Mouse (Mus musculus) adrenal gland, adult 2 months (tissue): Measurements from ENCODE around the gene Sik1. TPM values are rescaled to one million over a fixed set of nuclear protein-coding genes. Genes with fewer than 3 reads are reported as not detected.

Experiments
- DNase-seq: peaks from one replicate; pipeline ENCODE4 v3.0.0; 2021
- polyA plus RNA-seq: library from polyadenylated mRNA; depleted of rRNA; stranded (reverse); fragments of >200 nt; gene quantifications from 2 replicates; pipeline ENCODE4 v1.2.3, GENCODE M21; 2012
- total RNA-seq, 2 experiments: library from RNA; stranded (reverse); gene quantifications; 2 replicates each; pipeline ENCODE4 v1.2.3; 2021

The Sik1 gene
- total and polyA plus RNA-seq, 3 experiments, result 48.1 to 77.1 (median 60.5) TPM

- DNase-seq, result peak; percentile 70
These were observed 621 bp downstream of the Sik1 start for GRCm38 (mm10) chr17:31854770-31855596.

- DNase-seq, result no peak
These were observed 2.0 kb downstream of the Sik1 start for GRCm38 (mm10) chr17:31853448-31854188.

GRCm38 (mm10) chr17:31852782-31853447 is 2.7 kb downstream of the Sik1 start:
- no peak for DNase-seq

GRCm38 (mm10) chr17:31851816-31852476 is 3.7 kb downstream of the Sik1 start:
- no peak for DNase-seq

GRCm38 (mm10) chr17:31850457-31850980 is 5.1 kb downstream of the Sik1 start:
- DNase-seq, result no peak

GRCm38 (mm10) chr17:31846970-31847369 is 8.6 kb downstream of the Sik1 start:
- DNase-seq, result no peak

- DNase-seq, result no peak
These were observed 9.3 kb downstream of the Sik1 start for GRCm38 (mm10) chr17:31846352-31846751.

GRCm38 (mm10) chr17:31843891-31844290 is 11.7 kb downstream of the Sik1 start:
- DNase-seq, result no peak

GRCm38 (mm10) chr17:31842930-31843822 is 12.4 kb downstream of the Sik1 start:
- DNase-seq, result no peak

GRCm38 (mm10) chr17:31841842-31842611 is 13.6 kb downstream of the Sik1 start:
- DNase-seq, result peak; percentile 49

- no peak for DNase-seq
These were observed 14.2 kb downstream of the Sik1 start for GRCm38 (mm10) chr17:31841453-31841841.

- no peak for DNase-seq
These were observed 15.1 kb downstream of the Sik1 start for GRCm38 (mm10) chr17:31840423-31841003.

GRCm38 (mm10) chr17:31836772-31837171 is 18.8 kb downstream of the Sik1 start:
- no peak for DNase-seq

- no peak for DNase-seq
These were observed 19.4 kb downstream of the Sik1 start for GRCm38 (mm10) chr17:31836264-31836607.

- no peak for DNase-seq
These were observed 19.9 kb downstream of the Sik1 start for GRCm38 (mm10) chr17:31835528-31836263.

GRCm38 (mm10) chr17:31834320-31835065 is 21.1 kb downstream of the Sik1 start:
- DNase-seq, result peak; percentile 79

GRCm38 (mm10) chr17:31833752-31834151 is 21.9 kb downstream of the Sik1 start:
- no peak for DNase-seq

GRCm38 (mm10) chr17:31832577-31832964 is 23.0 kb downstream of the Sik1 start:
- DNase-seq, result no peak
